Mouse (Mus musculus): ENCODE measurements around the gene Rbfox1. TPM values are rescaled to one million over a fixed set of nuclear protein-coding genes. Genes with fewer than 3 reads are reported as not detected.

Gene Rbfox1
- polyA plus RNA-seq, 1 experiment from 2014 or later = 4.6 TPM

GRCm38 (mm10) chr16:6993180-6993579 lies 1108.0 kb downstream of the Rbfox1 start:
- Histone ChIP-seq H3K9ac (ENCODE audit: low read length) (no peak overlapping the region), H3K4me1 (replicated peaks; ENCODE audit: control insufficient read depth, insufficient read depth, low read length) (no peaks in the 10 kb centered on the region), H3K4me3 (ENCODE audit: low read depth, low read length) (no peak overlapping the region), H3K27ac (ENCODE audit: low read depth, low read length) (no peak overlapping the region), H3K27me3 (ENCODE audit: control insufficient read depth, insufficient read depth, low read length) (no peaks in the 10 kb centered on the region), H3K9me3 (ENCODE audit: control insufficient read depth, low read length) (no peaks in the 10 kb centered on the region), H3K36me3 (ENCODE audit: control insufficient read depth, insufficient read depth, low read length) (no peaks in the 10 kb centered on the region), H3K4me2 (ENCODE audit: low read depth, low read length, severe bottlenecking) (no peak overlapping the region)
- DNase-seq (ENCODE audit: low spot score) = no peak
- 58% methylated on average over 2 of the region's 2 CpGs for WGBS
- ATAC-seq (replicated peaks; ENCODE audit: low FRiP score) = no peak

GRCm38 (mm10) chr16:6997109-6997508 lies 1112.0 kb downstream of the Rbfox1 start:
- H3K9ac ChIP-seq (ENCODE audit: low read length) = no peak overlapping the region
- H3K4me3 ChIP-seq (ENCODE audit: low read depth, low read length) = no peak overlapping the region
- ATAC-seq (replicated peaks; ENCODE audit: low FRiP score) (no peak), DNase-seq (ENCODE audit: low spot score) (no peak)
- WGBS = 78% methylated on average over 4 of the region's 4 CpGs
- H3K27ac ChIP-seq (ENCODE audit: low read depth, low read length) = no peak overlapping the region
- no peak overlapping the region for H3K4me2 ChIP-seq (ENCODE audit: low read depth, low read length, severe bottlenecking)
- H3K4me1 ChIP-seq (replicated peaks; ENCODE audit: control insufficient read depth, insufficient read depth, low read length) = no peaks in the 10 kb centered on the region
- H3K27me3 ChIP-seq (ENCODE audit: control insufficient read depth, insufficient read depth, low read length) = no peaks in the 10 kb centered on the region
- H3K9me3 ChIP-seq (ENCODE audit: control insufficient read depth, low read length) = no peaks in the 10 kb centered on the region
- H3K36me3 ChIP-seq (ENCODE audit: control insufficient read depth, insufficient read depth, low read length) = no peaks in the 10 kb centered on the region

- Histone ChIP-seq H3K9me3 (ENCODE audit: control insufficient read depth, low read length) (no peaks in the 10 kb centered on the region), H3K4me1 (replicated peaks; ENCODE audit: control insufficient read depth, insufficient read depth, low read length) (no peaks in the 10 kb centered on the region), H3K36me3 (ENCODE audit: control insufficient read depth, insufficient read depth, low read length) (no peaks in the 10 kb centered on the region), H3K4me2 (ENCODE audit: low read depth, low read length, severe bottlenecking) (no peak overlapping the region), H3K27me3 (ENCODE audit: control insufficient read depth, insufficient read depth, low read length) (no peaks in the 10 kb centered on the region), H3K9ac (ENCODE audit: low read length) (no peak overlapping the region), H3K4me3 (ENCODE audit: low read depth, low read length) (no peak overlapping the region), H3K27ac (ENCODE audit: low read depth, low read length) (no peak overlapping the region)
- 77% methylated on average over 7 of the region's 7 CpGs for WGBS
- ATAC-seq (replicated peaks; ENCODE audit: low FRiP score) (no peak), DNase-seq (ENCODE audit: low spot score) (no peak)
These were observed 1112.7 kb downstream of the Rbfox1 start for GRCm38 (mm10) chr16:6997834-6998233.

GRCm38 (mm10) chr16:7004565-7004964 lies 1119.4 kb downstream of the Rbfox1 start:
- Histone ChIP-seq H3K27me3 (ENCODE audit: control insufficient read depth, insufficient read depth, low read length) (no peaks in the 10 kb centered on the region), H3K9ac (ENCODE audit: low read length) (no peak overlapping the region), H3K4me1 (replicated peaks; ENCODE audit: control insufficient read depth, insufficient read depth, low read length) (no peaks in the 10 kb centered on the region), H3K4me2 (ENCODE audit: low read depth, low read length, severe bottlenecking) (no peak overlapping the region), H3K27ac (ENCODE audit: low read depth, low read length) (no peak overlapping the region), H3K36me3 (ENCODE audit: control insufficient read depth, insufficient read depth, low read length) (no peaks in the 10 kb centered on the region), H3K4me3 (ENCODE audit: low read depth, low read length) (no peak overlapping the region), H3K9me3 (ENCODE audit: control insufficient read depth, low read length) (no peaks in the 10 kb centered on the region)
- WGBS = 97% methylated on average over 3 of the region's 3 CpGs
- DNase-seq (ENCODE audit: low spot score) (no peak), ATAC-seq (replicated peaks; ENCODE audit: low FRiP score) (no peak)

- peak; percentile 69 for DNase-seq (ENCODE audit: low spot score)
- no peaks in the 10 kb centered on the region for H3K27me3 ChIP-seq (ENCODE audit: control insufficient read depth, insufficient read depth, low read length)
- no peak for ATAC-seq (replicated peaks; ENCODE audit: low FRiP score)
- H3K4me2 ChIP-seq (ENCODE audit: low read depth, low read length, severe bottlenecking) = no peak overlapping the region
- no peaks in the 10 kb centered on the region for H3K9me3 ChIP-seq (ENCODE audit: control insufficient read depth, low read length)
- no peak overlapping the region for H3K4me3 ChIP-seq (ENCODE audit: low read depth, low read length)
- no peak overlapping the region for H3K9ac ChIP-seq (ENCODE audit: low read length)
- H3K4me1 ChIP-seq (replicated peaks; ENCODE audit: control insufficient read depth, insufficient read depth, low read length) = no peaks in the 10 kb centered on the region
- 19% methylated on average over 3 of the region's 3 CpGs for WGBS
- H3K27ac ChIP-seq (ENCODE audit: low read depth, low read length) = no peak overlapping the region
- H3K36me3 ChIP-seq (ENCODE audit: control insufficient read depth, insufficient read depth, low read length) = no peaks in the 10 kb centered on the region
These were observed 1120.3 kb downstream of the Rbfox1 start for GRCm38 (mm10) chr16:7005478-7005877.

GRCm38 (mm10) chr16:7017310-7017709 lies 1132.2 kb downstream of the Rbfox1 start:
- Histone ChIP-seq H3K4me1 (replicated peaks; ENCODE audit: control insufficient read depth, insufficient read depth, low read length) (no peaks in the 10 kb centered on the region), H3K4me3 (ENCODE audit: low read depth, low read length) (no peak overlapping the region), H3K9me3 (ENCODE audit: control insufficient read depth, low read length) (no peaks in the 10 kb centered on the region), H3K4me2 (ENCODE audit: low read depth, low read length, severe bottlenecking) (no peak overlapping the region), H3K27ac (ENCODE audit: low read depth, low read length) (no peak overlapping the region), H3K27me3 (ENCODE audit: control insufficient read depth, insufficient read depth, low read length) (no peaks in the 10 kb centered on the region), H3K36me3 (ENCODE audit: control insufficient read depth, insufficient read depth, low read length) (no peaks in the 10 kb centered on the region), H3K9ac (ENCODE audit: low read length) (no peak overlapping the region)
- 90% methylated on average over 7 of the region's 7 CpGs for WGBS
- DNase-seq (ENCODE audit: low spot score) (no peak), ATAC-seq (replicated peaks; ENCODE audit: low FRiP score) (no peak)

- Histone ChIP-seq H3K4me2 (ENCODE audit: low read depth, low read length, severe bottlenecking) (no peak overlapping the region), H3K4me1 (replicated peaks; ENCODE audit: control insufficient read depth, insufficient read depth, low read length) (peaks cover 3% of the 10 kb centered on the region; the same call in 1 of the 2 replicates), H3K36me3 (ENCODE audit: control insufficient read depth, insufficient read depth, low read length) (no peaks in the 10 kb centered on the region), H3K9ac (ENCODE audit: low read length) (no peak overlapping the region), H3K27ac (ENCODE audit: low read depth, low read length) (no peak overlapping the region), H3K4me3 (ENCODE audit: low read depth, low read length) (no peak overlapping the region), H3K27me3 (ENCODE audit: control insufficient read depth, insufficient read depth, low read length) (peaks cover 16% of the 10 kb centered on the region), H3K9me3 (ENCODE audit: control insufficient read depth, low read length) (no peaks in the 10 kb centered on the region)
- no peak for DNase-seq (ENCODE audit: low spot score)
- ATAC-seq (replicated peaks; ENCODE audit: low FRiP score) = no peak
- WGBS = 92% methylated on average over 5 of the region's 5 CpGs
These were observed 1149.1 kb downstream of the Rbfox1 start for GRCm38 (mm10) chr16:7034231-7034630.

- H3K4me2 ChIP-seq (ENCODE audit: low read depth, low read length, severe bottlenecking) = no peak overlapping the region
- H3K27me3 ChIP-seq (ENCODE audit: control insufficient read depth, insufficient read depth, low read length) = peaks cover 26% of the 10 kb centered on the region
- H3K9me3 ChIP-seq (ENCODE audit: control insufficient read depth, low read length) = no peaks in the 10 kb centered on the region
- H3K4me3 ChIP-seq (ENCODE audit: low read depth, low read length) = no peak overlapping the region
- no peak for ATAC-seq (replicated peaks; ENCODE audit: low FRiP score)
- H3K36me3 ChIP-seq (ENCODE audit: control insufficient read depth, insufficient read depth, low read length) = no peaks in the 10 kb centered on the region
- WGBS = 67% methylated on average over 3 of the region's 3 CpGs
- no peak overlapping the region for H3K9ac ChIP-seq (ENCODE audit: low read length)
- H3K27ac ChIP-seq (ENCODE audit: low read depth, low read length) = no peak overlapping the region
- no peak for DNase-seq (ENCODE audit: low spot score)
- H3K4me1 ChIP-seq (replicated peaks; ENCODE audit: control insufficient read depth, insufficient read depth, low read length) = peaks cover 3% of the 10 kb centered on the region; the same call in 1 of the 2 replicates
These were observed 1151.4 kb downstream of the Rbfox1 start for GRCm38 (mm10) chr16:7036566-7036965.

GRCm38 (mm10) chr16:7036988-7037387 lies 1151.8 kb downstream of the Rbfox1 start:
- Histone ChIP-seq H3K36me3 (ENCODE audit: control insufficient read depth, insufficient read depth, low read length) (no peaks in the 10 kb centered on the region), H3K9me3 (ENCODE audit: control insufficient read depth, low read length) (no peaks in the 10 kb centered on the region), H3K27ac (ENCODE audit: low read depth, low read length) (no peak overlapping the region), H3K27me3 (ENCODE audit: control insufficient read depth, insufficient read depth, low read length) (peaks cover 30% of the 10 kb centered on the region), H3K4me3 (ENCODE audit: low read depth, low read length) (no peak overlapping the region), H3K4me1 (replicated peaks; ENCODE audit: control insufficient read depth, insufficient read depth, low read length) (peaks cover 3% of the 10 kb centered on the region; the same call in 1 of the 2 replicates), H3K4me2 (ENCODE audit: low read depth, low read length, severe bottlenecking) (no peak overlapping the region), H3K9ac (ENCODE audit: low read length) (no peak overlapping the region)
- no peak for ATAC-seq (replicated peaks; ENCODE audit: low FRiP score)
- WGBS = 50% methylated on average over 8 of the region's 8 CpGs
- DNase-seq (ENCODE audit: low spot score) = no peak

Measured in forebrain, embryonic 11.5 days (tissue).